Mouse (Mus musculus): ENCODE results near the gene Ldlrad3. TPM values are rescaled to one million over a fixed set of nuclear protein-coding genes. Genes with fewer than 3 reads are reported as not detected.

Ldlrad3 gene
- total and polyA plus RNA-seq, 3 experiments, result 4.9 to 9.5 (median 7.8) TPM

DNA sequence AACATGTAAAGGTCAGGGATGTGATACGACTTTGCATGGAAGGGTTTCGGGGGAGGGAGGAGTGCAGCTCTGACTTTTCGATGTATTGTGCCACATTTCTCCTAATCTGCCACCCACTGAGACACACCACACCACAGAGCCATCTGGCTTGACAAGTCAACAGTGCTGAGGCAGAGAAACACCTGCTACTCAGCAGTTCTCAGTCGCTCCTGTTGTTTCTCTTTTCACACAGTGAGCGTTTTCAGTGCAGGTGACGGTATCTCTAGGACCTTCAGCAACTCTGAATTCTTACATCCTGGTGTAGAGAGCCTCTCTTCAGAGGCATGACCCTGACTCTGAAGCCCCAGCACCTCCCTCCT, 68.8 kb downstream of the Ldlrad3 start:
- no peak for DNase-seq

DNA sequence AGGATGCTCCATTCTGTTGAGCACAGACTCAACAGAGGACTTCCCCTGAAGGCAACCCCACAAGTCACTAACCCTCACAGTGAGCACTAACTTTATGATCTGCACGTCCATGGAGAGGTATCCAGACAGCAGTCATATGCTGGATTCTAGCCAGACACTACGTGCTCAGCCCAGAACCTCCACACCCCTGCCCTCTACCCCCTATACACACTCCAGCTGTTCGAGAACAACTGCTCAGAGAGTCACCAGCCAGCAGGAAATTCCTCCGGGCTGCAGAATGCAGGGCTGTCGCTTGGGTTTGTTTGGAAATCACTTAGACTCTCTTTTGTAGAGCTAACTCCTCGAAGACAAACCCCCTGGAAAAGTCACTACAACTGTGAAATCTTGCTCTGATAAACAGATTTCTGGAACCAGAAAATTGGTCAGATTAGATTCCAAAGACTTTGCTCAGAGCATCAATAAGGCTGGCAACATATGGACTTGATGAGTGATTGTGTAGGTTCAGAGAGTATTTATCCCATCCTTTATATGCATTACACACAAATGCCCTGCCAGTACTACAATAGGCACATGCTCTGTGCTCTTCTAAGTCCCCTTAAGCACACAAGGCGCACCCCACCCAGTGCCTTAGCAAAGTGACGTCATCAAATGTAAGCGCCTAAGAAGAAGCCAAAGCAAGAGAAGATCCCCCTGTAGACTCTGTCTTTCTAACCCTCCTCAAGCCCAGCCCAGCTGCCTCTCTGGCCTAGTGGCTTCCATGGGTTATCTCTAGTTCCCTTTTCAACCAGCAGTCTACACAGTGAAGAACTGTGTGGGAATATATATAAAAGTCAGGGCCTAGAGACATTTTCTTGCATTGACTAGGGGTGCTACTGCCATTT, 69.4 kb downstream of the Ldlrad3 start:
- no peak for DNase-seq

GRCm38 (mm10) chr2:102113801-102114200, 72.4 kb downstream of the Ldlrad3 start:
- DNase-seq, result no peak

DNA sequence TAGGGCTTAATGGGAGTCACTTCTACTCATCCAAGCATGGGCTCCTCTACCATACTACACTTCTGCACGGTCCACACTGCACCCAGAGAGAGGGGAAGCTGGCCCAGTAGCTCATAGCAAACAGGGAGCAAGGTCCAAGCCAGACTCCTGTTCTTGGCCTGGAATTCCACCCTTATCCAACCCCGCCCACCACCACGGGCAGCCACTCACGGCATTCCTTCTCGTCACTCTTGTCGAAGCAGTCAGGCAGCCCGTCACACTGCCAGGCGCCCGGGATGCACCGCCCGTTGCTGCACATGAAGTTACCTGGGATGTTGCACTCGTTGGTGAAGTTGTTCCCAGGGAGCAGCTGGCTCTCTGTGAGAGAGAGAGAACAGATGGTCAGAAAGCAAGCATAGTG, 72.9 kb downstream of the Ldlrad3 start:
- no peak for DNase-seq

- no peak for DNase-seq
These were observed 74.2 kb downstream of the Ldlrad3 start for GRCm38 (mm10) chr2:102111906-102112499.

DNA sequence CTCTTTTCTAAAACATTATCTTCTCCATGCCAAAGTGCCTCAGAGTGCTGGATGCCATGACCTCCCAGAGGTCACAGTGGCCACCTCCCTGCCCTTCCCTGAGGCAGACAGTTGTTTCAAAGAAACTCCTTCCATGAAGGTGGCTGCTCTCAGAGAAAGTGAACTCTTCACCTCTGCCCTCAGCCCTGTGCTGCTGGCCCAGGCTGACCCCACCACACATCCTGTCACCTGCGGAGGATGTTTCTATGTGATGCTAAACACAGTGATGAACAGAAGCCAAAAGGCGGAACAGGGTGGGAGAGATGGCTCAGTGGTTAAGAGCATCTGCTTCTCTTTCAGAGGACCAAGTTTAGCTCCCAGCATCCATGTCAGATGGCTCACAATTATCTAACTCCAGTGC, 75.9 kb downstream of the Ldlrad3 start:
- DNase-seq, result no peak

DNA sequence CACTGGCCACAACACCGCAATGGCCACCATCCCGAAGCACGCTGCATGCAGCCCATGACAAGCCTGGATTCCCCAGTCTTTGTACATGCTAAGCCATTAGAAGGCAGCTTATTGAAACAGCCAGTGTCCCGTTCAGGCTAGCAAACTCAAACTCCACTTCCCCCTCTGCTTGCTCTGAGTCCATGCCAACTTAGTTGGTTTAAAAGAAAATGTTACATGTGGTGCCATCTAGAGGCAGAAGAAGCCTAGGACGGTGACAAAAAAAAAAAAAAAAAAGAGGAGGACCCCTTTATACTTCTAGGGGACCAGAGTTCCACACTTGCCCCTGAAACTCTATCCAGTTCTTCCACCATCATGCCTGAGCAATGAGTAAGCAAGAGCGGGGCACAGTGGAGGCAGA, 78.9 kb downstream of the Ldlrad3 start:
- no peak for DNase-seq

GRCm38 (mm10) chr2:102106728-102107127, 79.5 kb downstream of the Ldlrad3 start:
- no peak for DNase-seq

DNA sequence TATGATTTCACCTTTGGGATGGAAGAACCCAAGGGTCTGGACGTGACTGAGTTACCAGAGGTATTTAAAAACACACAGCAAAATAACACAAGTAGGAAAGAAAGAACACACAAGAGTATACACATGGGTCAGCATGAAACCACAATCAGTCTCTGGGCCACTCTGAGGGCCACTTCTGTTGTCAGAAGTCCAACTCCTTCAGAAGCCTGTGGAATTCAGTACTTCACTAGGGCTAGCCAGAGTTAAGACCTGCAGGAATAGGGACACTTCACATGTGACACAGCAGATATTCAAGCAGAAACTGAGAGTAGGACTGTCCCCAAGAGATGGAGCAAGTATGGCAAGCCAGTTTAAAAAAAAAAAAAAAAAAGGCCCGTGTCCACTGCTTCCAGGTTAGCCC, 80.7 kb downstream of the Ldlrad3 start:
- DNase-seq, result no peak

GRCm38 (mm10) chr2:102103955-102104354, 82.2 kb downstream of the Ldlrad3 start:
- no peak for DNase-seq

DNA sequence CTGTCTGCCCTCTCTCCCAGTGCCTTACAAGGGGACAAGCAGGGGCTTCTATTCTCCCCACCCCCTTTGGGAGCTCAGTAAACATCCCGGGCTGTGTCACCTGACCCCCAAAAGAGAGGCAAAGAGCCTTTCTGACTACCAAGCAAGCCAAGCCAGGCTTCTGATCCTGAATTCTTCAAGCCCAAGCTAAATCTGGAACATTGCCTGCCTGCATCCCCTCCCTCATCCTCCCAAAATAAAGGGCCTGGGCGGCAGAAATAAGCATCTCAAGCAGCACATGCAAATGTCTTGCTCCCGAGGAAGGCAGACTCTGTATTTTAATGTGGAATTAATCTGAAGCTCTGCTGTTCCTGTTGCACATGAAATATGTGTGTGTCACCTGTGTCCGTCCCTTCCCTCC, 85.7 kb downstream of the Ldlrad3 start:
- no peak for DNase-seq

GRCm38 (mm10) chr2:102099702-102100450, 86.3 kb downstream of the Ldlrad3 start:
- DNase-seq, result no peak

- DNase-seq, result no peak
These were observed 86.9 kb downstream of the Ldlrad3 start for GRCm38 (mm10) chr2:102099261-102099660.

- DNase-seq, result no peak
These were observed 91.4 kb downstream of the Ldlrad3 start for GRCm38 (mm10) chr2:102094773-102095172.

- no peak for DNase-seq
These were observed 91.9 kb downstream of the Ldlrad3 start for GRCm38 (mm10) chr2:102094281-102094680.

GRCm38 (mm10) chr2:102092579-102092978, 93.6 kb downstream of the Ldlrad3 start:
- DNase-seq, result no peak

GRCm38 (mm10) chr2:102091516-102092350, 94.5 kb downstream of the Ldlrad3 start:
- peak; percentile 58 for DNase-seq

GRCm38 (mm10) chr2:102087787-102088186, 98.4 kb downstream of the Ldlrad3 start:
- DNase-seq, result no peak

- DNase-seq, result no peak
These were observed 99.6 kb downstream of the Ldlrad3 start for GRCm38 (mm10) chr2:102086583-102086982.

GRCm38 (mm10) chr2:102082782-102083181, 103.4 kb downstream of the Ldlrad3 start:
- no peak for DNase-seq

GRCm38 (mm10) chr2:102077554-102077953, 108.6 kb downstream of the Ldlrad3 start:
- DNase-seq, result peak; percentile 44

- DNase-seq, result no peak
These were observed 109.9 kb downstream of the Ldlrad3 start for GRCm38 (mm10) chr2:102076237-102076636.
